Mouse (Mus musculus): Measurements from ENCODE around the gene Naa38. TPM values are rescaled to one million over a fixed set of nuclear protein-coding genes. Genes with fewer than 3 reads are reported as not detected.

The Naa38 gene
- polyA plus RNA-seq, 1 experiment = 193 TPM

GRCm38 (mm10) chr11:69415327-69415667 lies 20.0 kb downstream of the Naa38 start:
- no peaks in the 10 kb centered on the region for H3K27me3 ChIP-seq (ENCODE audit: control insufficient read depth, insufficient read depth, low read length)
- DNase-seq = peak in 1 of 2 experiments; percentile 88
- peaks cover 12% of the 10 kb centered on the region; the same call in 1 of the 2 replicates for H3K4me1 ChIP-seq (ENCODE audit: control insufficient read depth, insufficient read depth, low read length)
- WGBS = 0% methylated on average over 3 of the region's 3 CpGs
- H3K27ac ChIP-seq (ENCODE audit: insufficient read depth, low read length) = peak overlapping the region; percentile 88
- H3K4me3 ChIP-seq (replicated peaks; ENCODE audit: insufficient read depth, low read depth, low read length) = peak overlapping the region; percentile 78
- TF ChIP-seq POLR2A (IDR thresholded peaks at IDR 0.05; ENCODE audit: borderline replicate concordance, insufficient read depth, low read length) (peak; percentile 15; the same call in 1 of the 2 replicates), CTCF (IDR thresholded peaks at IDR 0.05; ENCODE audit: borderline replicate concordance, insufficient read depth, low read depth, low read length) (no peak)

GRCm38 (mm10) chr11:69415668-69416451 lies 20.6 kb downstream of the Naa38 start:
- peak overlapping the region; percentile 88 for H3K27ac ChIP-seq (ENCODE audit: insufficient read depth, low read length)
- TF ChIP-seq POLR2A (IDR thresholded peaks at IDR 0.05; ENCODE audit: borderline replicate concordance, insufficient read depth, low read length) (peak; percentile 33; the same call in 1 of the 2 replicates), CTCF (IDR thresholded peaks at IDR 0.05; ENCODE audit: borderline replicate concordance, insufficient read depth, low read depth, low read length) (no peak)
- DNase-seq = peak; percentile 79 to 80
- H3K27me3 ChIP-seq (ENCODE audit: control insufficient read depth, insufficient read depth, low read length) = no peaks in the 10 kb centered on the region
- H3K4me1 ChIP-seq (ENCODE audit: control insufficient read depth, insufficient read depth, low read length) = peaks cover 12% of the 10 kb centered on the region; the same call in 1 of the 2 replicates
- under 1% methylated on average over 17 of the region's 25 CpGs for WGBS
- peak overlapping the region; percentile 78 for H3K4me3 ChIP-seq (replicated peaks; ENCODE audit: insufficient read depth, low read depth, low read length)

GRCm38 (mm10) chr11:69416509-69416908 lies 21.2 kb downstream of the Naa38 start:
- under 1% methylated on average over 4 of the region's 4 CpGs for WGBS
- Histone ChIP-seq H3K4me1 (ENCODE audit: control insufficient read depth, insufficient read depth, low read length) (peaks cover 12% of the 10 kb centered on the region; the same call in 1 of the 2 replicates), H3K4me3 (replicated peaks; ENCODE audit: insufficient read depth, low read depth, low read length) (peak overlapping the region; percentile 78), H3K27ac (ENCODE audit: insufficient read depth, low read length) (peak overlapping the region; percentile 83; the same call in 1 of the 2 replicates), H3K27me3 (ENCODE audit: control insufficient read depth, insufficient read depth, low read length) (no peaks in the 10 kb centered on the region)
- TF ChIP-seq POLR2A (IDR thresholded peaks at IDR 0.05; ENCODE audit: borderline replicate concordance, insufficient read depth, low read length) (no peak), CTCF (IDR thresholded peaks at IDR 0.05; ENCODE audit: borderline replicate concordance, insufficient read depth, low read depth, low read length) (no peak)
- no peak for DNase-seq

GRCm38 (mm10) chr11:69416921-69417448 lies 21.7 kb downstream of the Naa38 start:
- whole genome bisulfite sequencing = 4% methylated on average over 8 of the region's 8 CpGs
- H3K27me3 ChIP-seq (ENCODE audit: control insufficient read depth, insufficient read depth, low read length) = no peaks in the 10 kb centered on the region
- peaks cover 10% of the 10 kb centered on the region; the same call in 1 of the 2 replicates for H3K4me1 ChIP-seq (ENCODE audit: control insufficient read depth, insufficient read depth, low read length)
- H3K4me3 ChIP-seq (replicated peaks; ENCODE audit: insufficient read depth, low read depth, low read length) = peak overlapping the region; percentile 78
- DNase-seq = no peak
- H3K27ac ChIP-seq (ENCODE audit: insufficient read depth, low read length) = peak overlapping the region; percentile 83
- TF ChIP-seq POLR2A (IDR thresholded peaks at IDR 0.05; ENCODE audit: borderline replicate concordance, insufficient read depth, low read length) (no peak), CTCF (IDR thresholded peaks at IDR 0.05; ENCODE audit: borderline replicate concordance, insufficient read depth, low read depth, low read length) (no peak)

- WGBS = under 1% methylated on average over 39 of the region's 39 CpGs
- H3K27me3 ChIP-seq (ENCODE audit: control insufficient read depth, insufficient read depth, low read length) = no peaks in the 10 kb centered on the region
- DNase-seq = peak; percentile 97
- peak overlapping the region; percentile 78 for H3K4me3 ChIP-seq (replicated peaks; ENCODE audit: insufficient read depth, low read depth, low read length)
- TF ChIP-seq CTCF (IDR thresholded peaks at IDR 0.05; ENCODE audit: borderline replicate concordance, insufficient read depth, low read depth, low read length) (no peak), POLR2A (IDR thresholded peaks at IDR 0.05; ENCODE audit: borderline replicate concordance, insufficient read depth, low read length) (peak; percentile 90; the same call in 1 of the 2 replicates)
- peak overlapping the region; percentile 98 for H3K27ac ChIP-seq (ENCODE audit: insufficient read depth, low read length)
- peaks cover 8% of the 10 kb centered on the region; the same call in 1 of the 2 replicates for H3K4me1 ChIP-seq (ENCODE audit: control insufficient read depth, insufficient read depth, low read length)
Measured at GRCm38 (mm10) chr11:69417449-69418384, 22.4 kb downstream of the Naa38 start.

- TF ChIP-seq POLR2A (IDR thresholded peaks at IDR 0.05; ENCODE audit: borderline replicate concordance, insufficient read depth, low read length) (peak; percentile 81), CTCF (IDR thresholded peaks at IDR 0.05; ENCODE audit: borderline replicate concordance, insufficient read depth, low read depth, low read length) (no peak)
- Histone ChIP-seq H3K4me1 (ENCODE audit: control insufficient read depth, insufficient read depth, low read length) (peaks cover 5% of the 10 kb centered on the region; the same call in 1 of the 2 replicates), H3K27ac (ENCODE audit: insufficient read depth, low read length) (peak overlapping the region; percentile 98), H3K4me3 (replicated peaks; ENCODE audit: insufficient read depth, low read depth, low read length) (peak overlapping the region; percentile 78), H3K27me3 (ENCODE audit: control insufficient read depth, insufficient read depth, low read length) (no peaks in the 10 kb centered on the region)
- 1% methylated on average over 42 of the region's 45 CpGs for WGBS
- peak; percentile 90 to 98 for DNase-seq
Measured at GRCm38 (mm10) chr11:69418481-69419442, 23.5 kb downstream of the Naa38 start.

Data from cerebellum, adult 2 months (tissue).